Mouse (Mus musculus) stomach, postnatal 0 days (tissue): ENCODE results near the gene Ubash3b. TPM values are rescaled to one million over a fixed set of nuclear protein-coding genes. Genes with fewer than 3 reads are reported as not detected.

Experiments used
- ATAC-seq: fragments of 200-750 bp; cut with Nextera tagmentation; 2 replicates; pipeline ENCODE4 v1.8.0; 2017; ENCODE audit not compliant: low FRiP score, low TSS enrichment
- DNase-seq: peaks from one replicate; pipeline ENCODE4 v3.0.0-alpha.2; 2016; ENCODE audit warnings: low spot score
- H3K27ac ChIP-seq: fragments of 300-500 bp; sonication (generic); replicated peaks from 2 replicates; pipeline ENCODE4 v1.5.1; 2014; ENCODE audit warnings: mild to moderate bottlenecking, control low read depth
- H3K27me3 ChIP-seq: fragments of 300-500 bp; sonication (generic); 2 replicates; pipeline ENCODE4 v1.6.1; 2014; ENCODE audit warnings: low read length; ENCODE audit not compliant: control insufficient read depth, insufficient read depth
- H3K36me3 ChIP-seq: fragments of 300-500 bp; sonication (generic); 2 replicates; pipeline ENCODE4 v1.6.1; 2014; ENCODE audit warnings: low read length, mixed read lengths; ENCODE audit not compliant: control insufficient read depth, insufficient read depth
- H3K4me1 ChIP-seq: fragments of 300-500 bp; sonication (generic); replicated peaks from 2 replicates; pipeline ENCODE4 v1.6.1; 2014; ENCODE audit warnings: antibody characterized with exemption; ENCODE audit not compliant: control insufficient read depth, insufficient read depth
- H3K4me2 ChIP-seq: fragments of 300-500 bp; sonication (generic); replicated peaks from 2 replicates; pipeline ENCODE4 v1.6.1; 2014; ENCODE audit warnings: low read depth, mild to moderate bottlenecking, control low read depth, moderate library complexity
- H3K4me3 ChIP-seq: fragments of 300-500 bp; sonication (generic); 2 replicates; pipeline ENCODE4 v1.5.1; 2014; ENCODE audit warnings: low read depth, low read length, control low read depth
- H3K9ac ChIP-seq: fragments of 300-500 bp; sonication (generic); 2 replicates; pipeline ENCODE4 v1.6.1; 2014; ENCODE audit warnings: mild to moderate bottlenecking, low read length, control low read depth, mixed read lengths
- H3K9me3 ChIP-seq: fragments of 300-500 bp; sonication (generic); 2 replicates; pipeline ENCODE4 v1.6.1; 2016; ENCODE audit warnings: low read length; ENCODE audit not compliant: control insufficient read depth
- CTCF ChIP-seq: IDR thresholded peaks from 2 replicates; pipeline ENCODE4 v1.5.1; 2016; ENCODE audit warnings: antibody characterized with exemption, low read depth, mild to moderate bottlenecking, moderate library complexity
- EP300 ChIP-seq: optimal IDR thresholded peaks from 2 replicates; pipeline ENCODE3; 2016; ENCODE audit warnings: antibody characterized with exemption
- WGBS: fragments of 180-500 bp; shearing (Covaris S2); extraction: QIAGEN DNeasy Blood & Tissue Kit; methylation state at CpG from one replicate; pipeline ENCODE4 v1.1.7; 2014; 5-methylcytosine and 5-hydroxymethylcytosine counted together
- polyA plus RNA-seq: library from polyadenylated mRNA; unstranded; fragments of >200 nt; fragmentation: Nextera tagmentation; extraction: Ambion mirVana; gene quantifications from 2 replicates; pipeline ENCODE4 v1.2.1, GENCODE M21; 2015

Gene Ubash3b
- polyA plus RNA-seq, 1 experiment from 2014 or later: 1.4 TPM

DNA sequence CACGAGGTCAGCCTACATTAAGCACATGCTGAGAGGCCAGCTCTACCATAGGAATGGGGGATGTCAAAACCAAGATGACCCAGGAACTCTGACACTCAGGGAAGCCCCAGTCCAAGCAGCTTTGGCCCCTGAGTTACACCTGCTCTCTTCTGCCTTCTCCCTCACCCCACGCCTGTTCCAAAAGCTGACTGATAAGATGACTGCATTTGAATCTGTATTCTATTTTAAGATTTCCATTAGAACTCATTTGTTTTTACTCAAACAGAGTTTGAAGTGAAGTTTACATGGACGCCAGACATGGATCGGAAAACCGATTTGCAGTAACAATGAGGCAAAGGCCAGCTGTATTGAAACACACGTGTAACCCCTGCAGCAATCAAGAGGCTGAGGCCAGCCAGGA is 41.5 kb downstream of the Ubash3b start:
- H3K4me1 ChIP-seq: no peaks in the 10 kb centered on the region
- WGBS: 62% methylated on average over 6 of the region's 6 CpGs
- H3K4me2 ChIP-seq: no peak overlapping the region
- DNase-seq (no peak), ATAC-seq (no peak)
- H3K36me3 ChIP-seq: no peaks in the 10 kb centered on the region
- H3K27me3 ChIP-seq: no peaks in the 10 kb centered on the region
- H3K9me3 ChIP-seq: no peaks in the 10 kb centered on the region
- no peak overlapping the region for H3K27ac ChIP-seq
- TF ChIP-seq EP300: no peak
- TF ChIP-seq CTCF: no peak
- H3K9ac ChIP-seq: no peak overlapping the region
- no peak overlapping the region for H3K4me3 ChIP-seq

DNA sequence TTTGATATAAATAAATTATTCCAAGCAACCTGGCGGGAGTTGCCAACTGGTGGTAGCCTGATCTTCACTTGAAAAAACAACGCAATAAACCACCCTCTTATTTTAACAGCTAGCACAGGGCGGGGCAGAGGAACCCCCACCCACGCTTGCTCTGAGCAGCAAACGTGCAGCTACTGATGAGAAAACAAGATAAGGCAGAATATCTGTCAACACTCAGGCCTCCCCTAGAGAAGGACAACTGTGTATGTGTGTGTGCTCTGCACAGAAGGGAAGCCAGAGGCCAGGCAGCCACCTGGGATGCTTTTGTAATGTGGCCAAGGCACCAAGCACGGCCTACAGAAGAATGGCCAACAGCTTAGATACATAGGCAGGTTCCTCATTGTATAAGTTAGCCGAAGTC is 43.4 kb downstream of the Ubash3b start:
- Histone ChIP-seq H3K4me2 (no peak overlapping the region), H3K4me3 (no peak overlapping the region), H3K4me1 (no peaks in the 10 kb centered on the region), H3K9me3 (no peaks in the 10 kb centered on the region), H3K36me3 (no peaks in the 10 kb centered on the region), H3K27ac (no peak overlapping the region), H3K27me3 (no peaks in the 10 kb centered on the region), H3K9ac (no peak overlapping the region)
- WGBS: 52% methylated on average over 7 of the region's 7 CpGs
- ATAC-seq: no peak
- no peak for DNase-seq
- no peak for TF ChIP-seq EP300
- TF ChIP-seq CTCF: no peak

DNA sequence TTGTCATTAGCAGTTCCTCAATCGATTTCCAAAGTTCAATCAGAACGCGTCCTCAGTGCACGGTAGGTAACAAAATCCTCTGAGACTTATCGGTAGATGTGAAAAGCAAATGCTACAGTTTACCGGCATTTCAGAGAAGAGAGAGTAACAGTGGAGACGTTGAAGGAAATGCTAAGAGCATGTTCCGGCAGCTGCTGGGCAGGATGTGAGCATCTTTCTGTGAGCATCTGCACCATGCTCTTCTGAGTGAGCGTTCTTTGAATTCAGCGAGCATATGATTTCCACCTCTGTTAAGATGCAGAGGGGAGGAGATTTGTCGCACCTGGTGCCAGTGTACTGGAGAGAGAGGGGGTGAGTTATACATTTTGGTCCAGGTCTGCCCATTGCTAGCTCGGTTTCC is 45.4 kb downstream of the Ubash3b start:
- no peak for TF ChIP-seq EP300
- no peaks in the 10 kb centered on the region for H3K27me3 ChIP-seq
- no peak overlapping the region for H3K27ac ChIP-seq
- H3K36me3 ChIP-seq: no peaks in the 10 kb centered on the region
- DNase-seq (no peak), ATAC-seq (no peak)
- WGBS: 76% methylated on average over 12 of the region's 12 CpGs
- no peaks in the 10 kb centered on the region for H3K9me3 ChIP-seq
- no peaks in the 10 kb centered on the region for H3K4me1 ChIP-seq
- H3K4me3 ChIP-seq: no peak overlapping the region
- no peak overlapping the region for H3K9ac ChIP-seq
- no peak overlapping the region for H3K4me2 ChIP-seq

DNA sequence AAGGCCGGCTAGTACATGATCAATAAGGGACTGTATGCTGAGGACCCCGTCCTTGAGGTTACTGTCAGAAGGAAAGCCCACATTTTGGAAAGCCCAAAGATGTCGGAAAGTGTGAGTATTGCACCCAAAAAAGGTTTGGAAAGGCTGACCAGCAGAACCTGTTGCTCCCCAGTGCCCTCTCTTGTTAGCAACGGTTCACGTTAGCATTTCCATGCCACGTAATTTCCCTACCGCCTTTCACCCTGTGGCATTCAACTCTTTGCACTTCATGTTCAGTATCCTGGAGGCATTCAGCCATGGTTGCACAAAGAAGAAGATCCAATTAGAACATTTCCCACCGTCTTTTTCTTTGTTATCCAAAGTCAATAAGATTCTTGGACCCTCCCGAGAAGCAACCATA is 47.1 kb downstream of the Ubash3b start:
- DNase-seq: no peak
- ATAC-seq: no peak

DNA sequence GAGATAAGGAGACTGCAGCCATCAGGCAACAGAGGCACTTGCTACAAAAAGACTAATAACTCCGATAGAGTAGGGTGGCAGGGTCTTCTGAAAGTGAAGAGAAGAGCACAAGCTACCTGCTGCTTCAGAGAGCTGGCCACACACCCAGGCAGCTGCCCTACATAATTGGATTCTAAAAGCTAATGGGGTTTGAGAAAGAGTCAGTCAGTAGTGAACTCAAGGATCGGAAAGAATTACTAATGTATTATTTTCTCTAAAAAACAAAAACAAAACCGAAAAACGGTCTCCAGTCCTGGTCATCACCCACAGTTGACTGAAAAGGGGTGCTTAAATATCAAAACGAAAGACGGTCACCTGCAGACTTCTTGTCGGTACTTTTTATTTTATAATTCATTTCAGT is 51.7 kb downstream of the Ubash3b start:
- 78% methylated on average over 7 of the region's 7 CpGs for WGBS
- Histone ChIP-seq H3K4me3 (no peak overlapping the region), H3K9me3 (no peaks in the 10 kb centered on the region), H3K4me2 (no peak overlapping the region), H3K27ac (no peak overlapping the region), H3K27me3 (no peaks in the 10 kb centered on the region), H3K4me1 (no peaks in the 10 kb centered on the region), H3K9ac (no peak overlapping the region), H3K36me3 (no peaks in the 10 kb centered on the region)
- DNase-seq (no peak), ATAC-seq (no peak)
- TF ChIP-seq CTCF (no peak), EP300 (no peak)

More for the DNA sequence above, 47.1 kb downstream of the Ubash3b start:
- 88% methylated on average over 9 of the region's 9 CpGs for WGBS
- no peak overlapping the region for H3K9ac ChIP-seq
- H3K4me3 ChIP-seq: no peak overlapping the region
- TF ChIP-seq EP300 (no peak), CTCF (no peak)
- H3K27ac ChIP-seq: no peak overlapping the region
- no peaks in the 10 kb centered on the region for H3K4me1 ChIP-seq
- H3K36me3 ChIP-seq: no peaks in the 10 kb centered on the region
- no peaks in the 10 kb centered on the region for H3K27me3 ChIP-seq
- H3K9me3 ChIP-seq: no peaks in the 10 kb centered on the region
- H3K4me2 ChIP-seq: no peak overlapping the region

DNA sequence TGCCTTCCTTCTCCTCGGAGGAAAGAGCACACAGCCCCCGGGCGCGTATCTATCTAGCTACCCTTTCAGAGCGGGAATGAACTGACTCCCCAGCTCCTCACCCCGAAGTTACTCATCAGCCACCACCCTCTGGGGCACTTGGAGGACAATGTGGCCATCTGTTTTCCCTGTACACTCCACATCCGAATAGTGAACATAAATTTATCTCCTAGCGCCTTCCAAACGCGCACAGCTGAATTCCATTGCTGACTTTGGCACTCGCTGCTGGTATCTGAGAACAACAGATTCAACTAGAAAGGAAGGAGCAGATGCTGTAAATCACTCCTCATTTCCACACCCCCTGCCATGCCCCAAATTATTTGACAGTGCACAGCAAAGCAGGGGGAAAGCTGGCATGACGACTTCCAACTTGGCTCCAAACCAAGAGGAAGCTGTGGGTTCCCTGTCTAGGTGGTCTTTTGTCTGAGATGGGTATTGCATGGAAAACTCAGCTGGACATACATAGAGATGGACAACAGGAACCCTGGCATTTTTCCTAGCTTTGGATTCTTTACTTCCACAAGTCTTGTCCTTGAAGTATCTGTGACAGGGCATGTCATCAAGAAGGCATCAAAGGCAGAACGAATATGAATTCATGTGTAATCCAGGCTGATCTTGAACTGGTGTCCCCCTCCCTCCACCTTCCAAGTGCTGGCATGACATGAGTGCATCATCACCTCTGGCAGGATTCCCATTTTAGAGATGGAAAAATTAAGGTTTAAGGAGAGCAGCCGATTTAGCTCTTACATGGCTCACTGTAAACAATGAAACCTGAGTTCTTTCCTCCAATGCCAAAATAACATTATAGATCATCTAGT is 52.9 kb downstream of the Ubash3b start:
- 36% methylated on average over 14 of the region's 14 CpGs for WGBS
- no peak overlapping the region for H3K9ac ChIP-seq
- H3K4me3 ChIP-seq: no peak overlapping the region
- no peaks in the 10 kb centered on the region for H3K36me3 ChIP-seq
- H3K4me1 ChIP-seq: no peaks in the 10 kb centered on the region
- ATAC-seq: no peak
- H3K9me3 ChIP-seq: no peaks in the 10 kb centered on the region
- TF ChIP-seq CTCF: no peak
- TF ChIP-seq EP300: no peak
- no peak for DNase-seq
- H3K27ac ChIP-seq: no peak overlapping the region
- H3K27me3 ChIP-seq: no peaks in the 10 kb centered on the region
- H3K4me2 ChIP-seq: no peak overlapping the region
